In genomic region chr5:139438440-139438839, GRCm38 (mm10) we compare ENCODE assay signal across 20 mouse cellular contexts. TPM values are rescaled to one million over a fixed set of nuclear protein-coding genes. Genes with fewer than 3 reads are reported as not detected.
A peak's percentile ranks its signal among the peaks of the same experiment; 100 is the strongest.
DNase-seq lines count a peak whose midpoint lies in the region; ATAC-seq and TF ChIP-seq lines count a peak whose summit lies in the region.
"Had no signal": no experiment of that assay in that cellular context is flagged by ENCODE, and none has a peak within 500 bp of the region (broad histone marks: within the 10 kb centered on the region; RNA-seq: fewer than 3 reads in every experiment).

No protein-coding gene starts in this region.

- H3K9me3 ChIP-seq in forebrain, embryonic 15.5 days, result no peaks in the 10 kb centered on the region
- no peaks in the 10 kb centered on the region for H3K9me3 ChIP-seq in forebrain, postnatal 0 days (ENCODE audit: low read length)
- no peaks in the 10 kb centered on the region for H3K9me3 ChIP-seq in midbrain, embryonic 15.5 days
- no peaks in the 10 kb centered on the region for H3K9me3 ChIP-seq in midbrain, embryonic 16.5 days (replicated peaks; ENCODE audit: control insufficient read depth, low read length, poor library complexity, severe bottlenecking)
- H3K9me3 ChIP-seq: embryonic facial prominence, embryonic 15.5 days; heart, embryonic 15.5 days; kidney, embryonic 15.5 days had no signal

- peak overlapping the region; percentile 16 for H3K27ac ChIP-seq in forebrain, embryonic 15.5 days (replicated peaks)
- H3K27ac ChIP-seq in forebrain, postnatal 0 days (ENCODE audit: low read depth, low read length), result no peak overlapping the region
- peak overlapping the region; percentile 83 for H3K27ac ChIP-seq in layer of hippocampus, adult 2 months
- H3K27ac ChIP-seq in midbrain, embryonic 15.5 days, result peak overlapping the region; percentile 53
- no peak overlapping the region for H3K27ac ChIP-seq in midbrain, embryonic 16.5 days (ENCODE audit: low read length)
- peak overlapping the region; percentile 82 for H3K27ac ChIP-seq in macrophage
- H3K27ac ChIP-seq: embryonic facial prominence, embryonic 15.5 days; heart, embryonic 15.5 days; kidney, embryonic 15.5 days had no signal

- no peak for TF ChIP-seq CTCF in forebrain, postnatal 0 days (IDR thresholded peaks at IDR 0.05; ENCODE audit: low read depth)
- TF ChIP-seq CTCF in layer of hippocampus, adult 2 months (conservative IDR thresholded peaks at IDR 0.05), result no peak

- H3K9ac ChIP-seq in forebrain, embryonic 15.5 days (replicated peaks), result no peak overlapping the region
- H3K9ac ChIP-seq in forebrain, postnatal 0 days, result no peak overlapping the region
- no peak overlapping the region for H3K9ac ChIP-seq in midbrain, embryonic 15.5 days
- H3K9ac ChIP-seq in midbrain, embryonic 16.5 days (ENCODE audit: low read depth, low read length), result no peak overlapping the region
- H3K9ac ChIP-seq: embryonic facial prominence, embryonic 15.5 days; heart, embryonic 15.5 days; kidney, embryonic 15.5 days had no signal

- no peak overlapping the region for H3K4me3 ChIP-seq in forebrain, embryonic 15.5 days
- no peak overlapping the region for H3K4me3 ChIP-seq in forebrain, postnatal 0 days (ENCODE audit: low read depth, low read length)
- no peak overlapping the region for H3K4me3 ChIP-seq in layer of hippocampus, adult 2 months
- no peak overlapping the region for H3K4me3 ChIP-seq in midbrain, embryonic 15.5 days
- no peak overlapping the region for H3K4me3 ChIP-seq in midbrain, embryonic 16.5 days (ENCODE audit: low read depth, low read length)
- H3K4me3 ChIP-seq in macrophage (ENCODE audit: inconsistent target), result no peak overlapping the region
- H3K4me3 ChIP-seq: embryonic facial prominence, embryonic 15.5 days; heart, embryonic 15.5 days; kidney, embryonic 15.5 days had no signal

- 42% methylated on average over 12 of the region's 12 CpGs for WGBS in forebrain, embryonic 15.5 days
- WGBS in forebrain, postnatal 0 days, result 36% methylated on average over 12 of the region's 12 CpGs
- 46% methylated on average over 12 of the region's 12 CpGs for WGBS in midbrain, embryonic 15.5 days
- 49% methylated on average over 12 of the region's 12 CpGs for WGBS in midbrain, embryonic 16.5 days
- 79% methylated on average over 12 of the region's 12 CpGs for WGBS in macrophage (ENCODE audit: missing documents)

- H3K27me3 ChIP-seq in forebrain, embryonic 15.5 days, result no peaks in the 10 kb centered on the region
- H3K27me3 ChIP-seq in forebrain, postnatal 0 days (ENCODE audit: insufficient read depth, low read length), result no peaks in the 10 kb centered on the region
- no peaks in the 10 kb centered on the region for H3K27me3 ChIP-seq in midbrain, embryonic 15.5 days (replicated peaks)
- no peaks in the 10 kb centered on the region for H3K27me3 ChIP-seq in midbrain, embryonic 16.5 days (ENCODE audit: control insufficient read depth, insufficient read depth, low read depth, low read length)
- H3K27me3 ChIP-seq: embryonic facial prominence, embryonic 15.5 days; heart, embryonic 15.5 days; kidney, embryonic 15.5 days had no signal

- no peak for DNase-seq in forebrain, postnatal 0 days
- DNase-seq in layer of hippocampus, adult 2 months (ENCODE audit: low spot score in 2 of 2), result no peak
- DNase-seq in layer of hippocampus, adult 9-11 months, result no peak
- DNase-seq: adrenal gland, postnatal 14 days; cerebellum, adult 9-10 months; gastrocnemius, postnatal 25 days; heart, postnatal 36 days; kidney, adult 11 months; kidney, postnatal 36 days; lung, postnatal 4 days; thymus, postnatal 14 days had no signal

- no peaks in the 10 kb centered on the region; the same call in 1 of the 2 replicates for H3K79me2 ChIP-seq in macrophage (ENCODE audit: inconsistent target)

- no peaks in the 10 kb centered on the region for H3K36me3 ChIP-seq in forebrain, embryonic 15.5 days
- H3K36me3 ChIP-seq in forebrain, postnatal 0 days (ENCODE audit: insufficient read depth), result no peaks in the 10 kb centered on the region
- H3K36me3 ChIP-seq in midbrain, embryonic 15.5 days (replicated peaks), result no peaks in the 10 kb centered on the region
- H3K36me3 ChIP-seq in midbrain, embryonic 16.5 days (ENCODE audit: control insufficient read depth, insufficient read depth, low read length), result no peaks in the 10 kb centered on the region
- H3K36me3 ChIP-seq in macrophage (ENCODE audit: inconsistent target), result no peaks in the 10 kb centered on the region
- H3K36me3 ChIP-seq: embryonic facial prominence, embryonic 15.5 days; heart, embryonic 15.5 days had no signal

- no peak overlapping the region for H3K4me2 ChIP-seq in forebrain, embryonic 15.5 days (replicated peaks)
- H3K4me2 ChIP-seq in forebrain, postnatal 0 days (ENCODE audit: low read depth), result no peak overlapping the region
- no peak overlapping the region for H3K4me2 ChIP-seq in midbrain, embryonic 15.5 days
- H3K4me2 ChIP-seq in midbrain, embryonic 16.5 days (ENCODE audit: low read length), result no peak overlapping the region
- H3K4me2 ChIP-seq: embryonic facial prominence, embryonic 15.5 days; heart, embryonic 15.5 days; kidney, embryonic 15.5 days had no signal

- no peak for ATAC-seq in forebrain, embryonic 15.5 days (replicated peaks)
- ATAC-seq in forebrain, postnatal 0 days, result no peak
- no peak for ATAC-seq in midbrain, embryonic 15.5 days (replicated peaks)
- ATAC-seq in midbrain, embryonic 16.5 days, result no peak
- ATAC-seq: CD4-positive, CD25-positive, alpha-beta regulatory T cell, adult 4 months had no signal

- peaks cover 46% of the 10 kb centered on the region for H3K4me1 ChIP-seq in forebrain, embryonic 15.5 days
- H3K4me1 ChIP-seq in forebrain, postnatal 0 days (ENCODE audit: insufficient read depth), result peaks cover 23% of the 10 kb centered on the region
- peaks cover 29% of the 10 kb centered on the region for H3K4me1 ChIP-seq in midbrain, embryonic 15.5 days
- peaks cover 27% of the 10 kb centered on the region for H3K4me1 ChIP-seq in midbrain, embryonic 16.5 days (ENCODE audit: control insufficient read depth, insufficient read depth, low read length)

RNA-seq across cellular contexts. Expression of gene Gper1, which starts 15.5 kb away (rescaled TPM):
- 7.3 and 8.2 TPM in 2 replicates for polyA plus RNA-seq in forebrain, embryonic 15.5 days (2015; fragmentation: Nextera tagmentation; extraction: Ambion mirVana)
- total RNA-seq in forebrain, postnatal 0 days (2014; rRNA removed), result 6.8 and 9.1 TPM in 2 replicates
- 6.8 and 8.1 TPM in 2 replicates for polyA plus RNA-seq in forebrain, postnatal 0 days (2015; fragmentation: Nextera tagmentation; extraction: Ambion mirVana)
- 1 to 10 TPM; 2.1 to 2.4 TPM for total RNA-seq in layer of hippocampus, adult 2 months (2021)
- 8.2 and 9.5 TPM in 2 replicates for polyA plus RNA-seq in midbrain, embryonic 15.5 days (2015; fragmentation: Nextera tagmentation; extraction: Ambion mirVana)
- polyA plus RNA-seq in midbrain, embryonic 16.5 days (2015; fragmentation: Nextera tagmentation; extraction: Ambion mirVana), result 9.4 TPM in 2 replicates
- 1 to 10 TPM in 1 of 26 experiments, under 1 TPM in 1, not detected in 24; 0.33 to 1.3 TPM for total RNA-seq in macrophage (2018; cell fraction: chromatin; rRNA removed)
- total RNA-seq in macrophage (2018; cell fraction: cytosol; rRNA removed), result not detected
- total RNA-seq in macrophage (2018; cell fraction: nucleus; rRNA removed), result not detected
- not detected in 3 replicates for polyA plus RNA-seq in macrophage (2018)
- total RNA-seq: liver, adult 2 months had no signal
- polyA plus RNA-seq: CD4-positive, CD25-positive, alpha-beta regulatory T cell, adult 4 months had no signal

RNA-seq across cellular contexts. Expression of gene 3110082I17Rik, which starts 21.9 kb away (rescaled TPM):
- polyA plus RNA-seq in forebrain, embryonic 15.5 days (2015; fragmentation: Nextera tagmentation; extraction: Ambion mirVana), result 20.4 and 21.0 TPM in 2 replicates
- 10.5 and 11.9 TPM in 2 replicates for total RNA-seq in forebrain, postnatal 0 days (2014; rRNA removed)
- polyA plus RNA-seq in forebrain, postnatal 0 days (2015; fragmentation: Nextera tagmentation; extraction: Ambion mirVana), result 17.4 and 19.4 TPM in 2 replicates
- total RNA-seq in layer of hippocampus, adult 2 months (2021), result 10 to 100 TPM; 17.1 to 18.1 TPM
- polyA plus RNA-seq in midbrain, embryonic 15.5 days (2015; fragmentation: Nextera tagmentation; extraction: Ambion mirVana), result 16.7 and 17.9 TPM in 2 replicates
- polyA plus RNA-seq in midbrain, embryonic 16.5 days (2015; fragmentation: Nextera tagmentation; extraction: Ambion mirVana), result 16.8 and 17.7 TPM in 2 replicates
- 10 to 100 TPM in 17 of 26 experiments, 1 to 10 TPM in 8, under 1 TPM in 1; 0.88 to 24.9 (median 13.5) TPM for total RNA-seq in macrophage (2018; cell fraction: chromatin; rRNA removed)
- 10 to 100 TPM in 23 of 26 experiments, 1 to 10 TPM in 3; 9.7 to 21.9 (median 13.3) TPM for total RNA-seq in macrophage (2018; cell fraction: cytosol; rRNA removed)
- total RNA-seq in macrophage (2018; cell fraction: nucleus; rRNA removed), result 10 to 100 TPM in 12 of 26 experiments, 1 to 10 TPM in 14; 1.7 to 30.0 (median 9.4) TPM
- 12.7 to 32.4 TPM (median 24.1 TPM) in 3 replicates for polyA plus RNA-seq in macrophage (2018)

RNA-seq across cellular contexts. Expression of gene C130050O18Rik, which starts 33.4 kb away (rescaled TPM):
- 0.13 and 0.20 TPM in 2 replicates for polyA plus RNA-seq in forebrain, embryonic 15.5 days (2015; fragmentation: Nextera tagmentation; extraction: Ambion mirVana)
- not detected in 2 replicates for total RNA-seq in forebrain, postnatal 0 days (2014; rRNA removed)
- 0.13 TPM in 1 of 2 replicates, not detected in the other for polyA plus RNA-seq in forebrain, postnatal 0 days (2015; fragmentation: Nextera tagmentation; extraction: Ambion mirVana)
- total RNA-seq in layer of hippocampus, adult 2 months (2021), result under 1 TPM in 1 of 2 experiments, not detected in 1; 0.18 TPM
- 0.18 and 0.33 TPM in 2 replicates for polyA plus RNA-seq in midbrain, embryonic 15.5 days (2015; fragmentation: Nextera tagmentation; extraction: Ambion mirVana)
- 0.14 and 0.39 TPM in 2 replicates for polyA plus RNA-seq in midbrain, embryonic 16.5 days (2015; fragmentation: Nextera tagmentation; extraction: Ambion mirVana)
- total RNA-seq in macrophage (2018; cell fraction: chromatin; rRNA removed), result 10 to 100 TPM in 4 of 26 experiments, 1 to 10 TPM in 16, under 1 TPM in 4, not detected in 2; 0.41 to 20.1 (median 4.7) TPM
- total RNA-seq in macrophage (2018; cell fraction: cytosol; rRNA removed), result 10 to 100 TPM in 5 of 26 experiments, 1 to 10 TPM in 21; 1.4 to 11.9 (median 5.5) TPM
- total RNA-seq in macrophage (2018; cell fraction: nucleus; rRNA removed), result 10 to 100 TPM in 6 of 26 experiments, 1 to 10 TPM in 19, not detected in 1; 2.1 to 17.8 (median 7.3) TPM
- 3.5 to 9.1 TPM (median 7.6 TPM) in 3 replicates for polyA plus RNA-seq in macrophage (2018)
- polyA plus RNA-seq: CD4-positive, CD25-positive, alpha-beta regulatory T cell, adult 4 months had no signal

RNA-seq across cellular contexts. Expression of gene Zfand2a, which starts 45.9 kb away (rescaled TPM):
- 14.2 and 17.5 TPM in 2 replicates for polyA plus RNA-seq in forebrain, embryonic 15.5 days (2015; fragmentation: Nextera tagmentation; extraction: Ambion mirVana)
- 50.4 and 51.7 TPM in 2 replicates for total RNA-seq in forebrain, postnatal 0 days (2014; rRNA removed)
- polyA plus RNA-seq in forebrain, postnatal 0 days (2015; fragmentation: Nextera tagmentation; extraction: Ambion mirVana), result 23.9 and 29.8 TPM in 2 replicates
- 10 to 100 TPM; 56.5 to 63.1 TPM for total RNA-seq in layer of hippocampus, adult 2 months (2021)
- 22.7 and 24.2 TPM in 2 replicates for polyA plus RNA-seq in midbrain, embryonic 15.5 days (2015; fragmentation: Nextera tagmentation; extraction: Ambion mirVana)
- 24.0 and 28.1 TPM in 2 replicates for polyA plus RNA-seq in midbrain, embryonic 16.5 days (2015; fragmentation: Nextera tagmentation; extraction: Ambion mirVana)
- 100 to 1,000 TPM in 7 of 26 experiments, 10 to 100 TPM in 19; 28.9 to 157 (median 51.0) TPM for total RNA-seq in macrophage (2018; cell fraction: chromatin; rRNA removed)
- total RNA-seq in macrophage (2018; cell fraction: cytosol; rRNA removed), result 100 to 1,000 TPM in 10 of 26 experiments, 10 to 100 TPM in 16; 43.5 to 133 (median 84.6) TPM
- 100 to 1,000 TPM in 8 of 26 experiments, 10 to 100 TPM in 18; 31.3 to 136 (median 67.1) TPM for total RNA-seq in macrophage (2018; cell fraction: nucleus; rRNA removed)
- polyA plus RNA-seq in macrophage (2018), result 68.1 to 90.9 TPM (median 76.5 TPM) in 3 replicates

Comparison
In these comparisons a context has a peak if more than half of its experiments do, and no peak if none do; other contexts are left out.
1. H3K27ac ChIP-seq: peak in forebrain, embryonic 15.5 days (single experiment), layer of hippocampus, adult 2 months (single experiment), midbrain, embryonic 15.5 days (single experiment) and macrophage (single experiment); none in forebrain, postnatal 0 days (single experiment) and midbrain, embryonic 16.5 days (single experiment).